Mouse (Mus musculus): ENCODE results near the gene Calml4. TPM values are rescaled to one million over a fixed set of nuclear protein-coding genes. Genes with fewer than 3 reads are reported as not detected.
"Not testable (repeated sequence)": the region's sequence is repeated elsewhere in the genome, so short reads cannot be mapped to it uniquely, and the experiment has no call there.

The Calml4 gene
- total RNA-seq (2022) = 1 to 10 TPM; 1.2 to 3.0 (median 2.1) TPM

- DNase-seq (ENCODE audit: low spot score in 2 of 2) = no peak
Measured at GRCm38 (mm10) chr9:62857719-62858261, at the start of gene Calml4. Gene Calml4 (plus strand): TSS chr9:62858080.

- DNase-seq (ENCODE audit: low spot score in 2 of 2) = no peak
Measured at GRCm38 (mm10) chr9:62810095-62810494, 47.8 kb upstream of the Calml4 start.

- peak in 1 of 2 experiments; percentile 45 for DNase-seq (ENCODE audit: low spot score in 2 of 2)
Measured at GRCm38 (mm10) chr9:62810543-62811515, 47.1 kb upstream of the Calml4 start.

- DNase-seq (ENCODE audit: low spot score in 2 of 2) = peak; percentile 86 to 89
Measured at GRCm38 (mm10) chr9:62811516-62812121, 46.3 kb upstream of the Calml4 start, which contains the start of gene Fem1b. Gene Fem1b (minus strand): TSS chr9:62811934.

- DNase-seq (ENCODE audit: low spot score in 2 of 2) = no peak
Measured at GRCm38 (mm10) chr9:62812216-62813049, 45.4 kb upstream of the Calml4 start.

GRCm38 (mm10) chr9:62814751-62815150, 43.1 kb upstream of the Calml4 start:
- no peak for DNase-seq (ENCODE audit: low spot score in 2 of 2)

- no peak for DNase-seq (ENCODE audit: low spot score in 2 of 2)
Measured at GRCm38 (mm10) chr9:62816323-62817098, 41.4 kb upstream of the Calml4 start.

- peak in 1 of 2 experiments; percentile 42 for DNase-seq (ENCODE audit: low spot score in 2 of 2)
Measured at GRCm38 (mm10) chr9:62817099-62817571, 40.7 kb upstream of the Calml4 start.

- no peak for DNase-seq (ENCODE audit: low spot score in 2 of 2)
Measured at GRCm38 (mm10) chr9:62817828-62818614, 39.9 kb upstream of the Calml4 start.

GRCm38 (mm10) chr9:62819494-62819893, 38.4 kb upstream of the Calml4 start:
- DNase-seq (ENCODE audit: low spot score in 2 of 2) = no peak

GRCm38 (mm10) chr9:62819910-62820309, 38.0 kb upstream of the Calml4 start:
- DNase-seq (ENCODE audit: low spot score in 2 of 2) = not testable (repeated sequence)

- no peak for DNase-seq (ENCODE audit: low spot score in 2 of 2)
Measured at GRCm38 (mm10) chr9:62820829-62821228, 37.1 kb upstream of the Calml4 start.

- no peak for DNase-seq (ENCODE audit: low spot score in 2 of 2)
Measured at GRCm38 (mm10) chr9:62821811-62822210, 36.1 kb upstream of the Calml4 start.

GRCm38 (mm10) chr9:62825791-62826393, 32.0 kb upstream of the Calml4 start:
- DNase-seq (ENCODE audit: low spot score in 2 of 2) = no peak

- DNase-seq (ENCODE audit: low spot score in 2 of 2) = no peak
Measured at GRCm38 (mm10) chr9:62826456-62826855, 31.4 kb upstream of the Calml4 start.

- DNase-seq (ENCODE audit: low spot score in 2 of 2) = no peak
Measured at GRCm38 (mm10) chr9:62827939-62828652, 29.8 kb upstream of the Calml4 start.

GRCm38 (mm10) chr9:62828662-62829086, 29.2 kb upstream of the Calml4 start:
- peak; percentile 93 to 94 for DNase-seq (ENCODE audit: low spot score in 2 of 2)

- DNase-seq (ENCODE audit: low spot score in 2 of 2) = no peak
Measured at GRCm38 (mm10) chr9:62829877-62830276, 28.0 kb upstream of the Calml4 start.

Measured in layer of hippocampus, adult 8-10 months (tissue).